Mouse (Mus musculus) kidney, adult 8-10 months (tissue): ENCODE measurements around the gene Nf2.

ENCODE experiments used
- DNase-seq, 2 experiments: peaks; one replicate each; pipeline ENCODE4 v3.0.0; 2022

Gene Nf2

GRCm38 (mm10) chr11:4740785-4741184, 108.6 kb downstream of the Nf2 start:
- no peak for DNase-seq

GRCm38 (mm10) chr11:4738719-4739118, 110.6 kb downstream of the Nf2 start:
- no peak for DNase-seq

- no peak for DNase-seq
These were observed 111.7 kb downstream of the Nf2 start for GRCm38 (mm10) chr11:4737682-4738081.

GRCm38 (mm10) chr11:4736355-4736754, 113.0 kb downstream of the Nf2 start:
- DNase-seq = no peak

GRCm38 (mm10) chr11:4734179-4734578, 115.2 kb downstream of the Nf2 start:
- DNase-seq = no peak

GRCm38 (mm10) chr11:4731781-4732180, 117.6 kb downstream of the Nf2 start:
- no peak for DNase-seq

GRCm38 (mm10) chr11:4730913-4731312, 118.4 kb downstream of the Nf2 start:
- DNase-seq = no peak

- DNase-seq = no peak
These were observed 119.2 kb downstream of the Nf2 start for GRCm38 (mm10) chr11:4730096-4730495.

GRCm38 (mm10) chr11:4729603-4730002, 119.7 kb downstream of the Nf2 start:
- DNase-seq = no peak

GRCm38 (mm10) chr11:4721728-4722127, 127.6 kb downstream of the Nf2 start:
- DNase-seq = no peak

- DNase-seq = no peak
These were observed 128.3 kb downstream of the Nf2 start for GRCm38 (mm10) chr11:4720900-4721580.

- no peak for DNase-seq
These were observed 128.9 kb downstream of the Nf2 start for GRCm38 (mm10) chr11:4720393-4720792.

- no peak for DNase-seq
These were observed 129.4 kb downstream of the Nf2 start for GRCm38 (mm10) chr11:4719961-4720360.

GRCm38 (mm10) chr11:4718548-4718947, 130.8 kb downstream of the Nf2 start:
- no peak for DNase-seq

GRCm38 (mm10) chr11:4716530-4717236, 132.7 kb downstream of the Nf2 start:
- DNase-seq = no peak
